Mouse (Mus musculus) C2C12 (cell line): ENCODE data around the gene Gckr.

Experiments used
- CTCF ChIP-seq: IDR thresholded peaks from one replicate; pipeline ENCODE4 v1.5.1; 2011; ENCODE audit not compliant: control insufficient read depth, insufficient read depth, insufficient read length
- MAX ChIP-seq: IDR thresholded peaks from one replicate; pipeline ENCODE4 v1.6.1; 2011; ENCODE audit warnings: mild to moderate bottlenecking, control low read depth
- MYOD1 ChIP-seq: IDR thresholded peaks from one replicate; pipeline ENCODE4 v1.6.1; 2011; ENCODE audit warnings: low read depth; ENCODE audit not compliant: control insufficient read depth, insufficient read length
- MYOG ChIP-seq: IDR thresholded peaks from one replicate; pipeline ENCODE4 v1.6.1; 2011; ENCODE audit not compliant: control insufficient read depth, insufficient read length; ENCODE audit errors: extremely low read depth
- USF1 ChIP-seq: IDR thresholded peaks from one replicate; pipeline ENCODE4 v1.6.1; 2011; ENCODE audit warnings: low read depth, mild to moderate bottlenecking, control low read depth, moderate library complexity

DNA sequence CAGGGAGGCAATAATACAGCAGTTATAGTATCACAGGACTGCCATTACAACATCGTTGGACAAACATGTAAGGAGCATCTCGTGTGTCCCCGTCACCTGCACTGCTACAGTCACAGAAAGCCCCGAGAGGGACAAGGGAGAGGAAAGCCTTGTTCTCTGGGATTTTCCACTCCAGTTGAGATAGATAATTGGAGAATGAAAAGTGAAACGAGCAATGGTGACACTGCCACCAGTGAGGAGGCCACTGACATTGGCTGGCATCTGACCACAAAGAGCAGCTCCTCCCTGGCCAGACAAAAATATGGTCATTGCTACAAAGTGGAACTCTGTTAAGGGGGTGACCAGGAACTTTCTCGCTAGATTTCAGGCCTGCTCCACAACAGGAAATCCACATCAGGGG, 29.6 kb upstream of the Gckr start:
- no peak for TF ChIP-seq CTCF
- no peak for TF ChIP-seq MAX
- no peak for TF ChIP-seq MYOG
- TF ChIP-seq USF1: no peak
- TF ChIP-seq MYOD1: no peak
